Mouse (Mus musculus): ENCODE measurements at regions not wholly inside any gene's neighbourhood (a gene's known extent, or its start where the extent isn't known, plus 50 kb on each side); places are given as distances from the start of the nearest gene placed in this dataset.
"Not testable (repeated sequence)": the region's sequence is repeated elsewhere in the genome, so short reads cannot be mapped to it uniquely, and the experiment has no call there.

DNA sequence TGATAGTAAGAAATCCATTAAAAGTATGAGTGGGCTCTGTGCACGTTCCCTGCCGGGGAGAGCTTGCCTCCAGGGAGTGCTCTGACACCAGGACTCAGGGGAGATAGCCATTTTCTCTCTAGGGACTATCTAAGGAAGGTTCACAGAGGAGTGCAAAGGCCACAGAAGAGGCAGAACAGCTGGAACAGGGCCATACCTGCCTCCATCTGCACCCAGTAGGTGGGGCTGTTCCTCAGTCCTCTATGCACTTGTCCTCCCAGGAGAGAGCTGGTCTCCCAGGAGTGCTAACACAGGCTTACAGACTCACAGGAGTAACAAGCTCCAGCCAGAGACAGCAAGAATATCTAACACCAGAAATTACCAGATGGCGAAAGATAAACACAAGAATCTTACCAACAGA is 212.7 kb downstream of the Kctd12 start:
- 83% methylated on average over 3 of the region's 3 CpGs for WGBS
- Histone ChIP-seq H3K27ac (ENCODE audit: insufficient read depth, low read length) (no peak overlapping the region), H3K4me1 (ENCODE audit: control insufficient read depth, insufficient read depth, low read length) (no peaks in the 10 kb centered on the region), H3K4me3 (replicated peaks; ENCODE audit: insufficient read depth, low read depth, low read length) (no peak overlapping the region), H3K27me3 (ENCODE audit: control insufficient read depth, insufficient read depth, low read length) (no peaks in the 10 kb centered on the region)
- DNase-seq = peak; percentile 28 to 39
- TF ChIP-seq POLR2A (IDR thresholded peaks at IDR 0.05; ENCODE audit: borderline replicate concordance, insufficient read depth, low read length) (no peak), CTCF (IDR thresholded peaks at IDR 0.05; ENCODE audit: borderline replicate concordance, insufficient read depth, low read depth, low read length) (peak; percentile 45)

GRCm38 (mm10) chr14:102748687-102749086 is 233.8 kb downstream of the Kctd12 start:
- TF ChIP-seq CTCF (IDR thresholded peaks at IDR 0.05; ENCODE audit: borderline replicate concordance, insufficient read depth, low read depth, low read length) (no peak), POLR2A (IDR thresholded peaks at IDR 0.05; ENCODE audit: borderline replicate concordance, insufficient read depth, low read length) (no peak)
- Histone ChIP-seq H3K4me1 (ENCODE audit: control insufficient read depth, insufficient read depth, low read length) (no peaks in the 10 kb centered on the region), H3K27ac (ENCODE audit: insufficient read depth, low read length) (no peak overlapping the region), H3K4me3 (replicated peaks; ENCODE audit: insufficient read depth, low read depth, low read length) (no peak overlapping the region), H3K27me3 (ENCODE audit: control insufficient read depth, insufficient read depth, low read length) (no peaks in the 10 kb centered on the region)
- WGBS = 85% methylated on average over 1 of the region's 1 CpGs
- DNase-seq = no peak

GRCm38 (mm10) chr14:102742331-102742730 is 240.1 kb downstream of the Kctd12 start:
- no peak for TF ChIP-seq CTCF (IDR thresholded peaks at IDR 0.05; ENCODE audit: borderline replicate concordance, insufficient read depth, low read depth, low read length)
- no peak for TF ChIP-seq POLR2A (IDR thresholded peaks at IDR 0.05; ENCODE audit: borderline replicate concordance, insufficient read depth, low read length)
- WGBS = 92% methylated on average over 8 of the region's 8 CpGs

DNA sequence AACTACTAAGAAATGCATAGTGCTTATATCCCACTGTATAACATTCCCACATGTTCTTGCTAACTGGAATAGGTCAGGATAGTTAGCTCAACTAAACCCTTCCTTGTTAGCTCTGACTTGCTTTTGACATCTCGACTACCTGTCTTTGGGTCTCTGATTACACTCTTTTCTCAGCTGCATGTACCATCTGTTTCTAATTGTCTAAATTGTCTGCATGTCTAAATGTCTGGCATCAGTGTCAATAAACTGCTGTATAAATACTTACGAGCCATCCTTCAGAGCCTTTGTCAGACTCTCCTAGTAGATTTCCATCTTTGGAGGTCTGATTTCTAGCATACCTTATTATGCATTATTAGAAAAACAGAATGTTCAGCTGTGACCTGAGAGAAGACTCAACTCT is 245.8 kb downstream of the Kctd12 start:
- no peaks in the 10 kb centered on the region for H3K27me3 ChIP-seq (ENCODE audit: control insufficient read depth, insufficient read depth, low read length)
- DNase-seq = no peak
- no peaks in the 10 kb centered on the region for H3K4me1 ChIP-seq (ENCODE audit: control insufficient read depth, insufficient read depth, low read length)
- no peak overlapping the region for H3K27ac ChIP-seq (ENCODE audit: insufficient read depth, low read length)
- no peak for TF ChIP-seq CTCF (IDR thresholded peaks at IDR 0.05; ENCODE audit: borderline replicate concordance, insufficient read depth, low read depth, low read length)
- TF ChIP-seq POLR2A (IDR thresholded peaks at IDR 0.05; ENCODE audit: borderline replicate concordance, insufficient read depth, low read length) = no peak
- no peak overlapping the region for H3K4me3 ChIP-seq (replicated peaks; ENCODE audit: insufficient read depth, low read depth, low read length)
- WGBS = 81% methylated on average over 2 of the region's 2 CpGs

More at GRCm38 (mm10) chr14:102742331-102742730, 240.1 kb downstream of the Kctd12 start:
- no peak overlapping the region for H3K4me3 ChIP-seq (replicated peaks; ENCODE audit: insufficient read depth, low read depth, low read length)
- H3K27ac ChIP-seq (ENCODE audit: insufficient read depth, low read length) = no peak overlapping the region
- no peaks in the 10 kb centered on the region for H3K4me1 ChIP-seq (ENCODE audit: control insufficient read depth, insufficient read depth, low read length)
- DNase-seq = no peak
- no peaks in the 10 kb centered on the region for H3K27me3 ChIP-seq (ENCODE audit: control insufficient read depth, insufficient read depth, low read length)

DNA sequence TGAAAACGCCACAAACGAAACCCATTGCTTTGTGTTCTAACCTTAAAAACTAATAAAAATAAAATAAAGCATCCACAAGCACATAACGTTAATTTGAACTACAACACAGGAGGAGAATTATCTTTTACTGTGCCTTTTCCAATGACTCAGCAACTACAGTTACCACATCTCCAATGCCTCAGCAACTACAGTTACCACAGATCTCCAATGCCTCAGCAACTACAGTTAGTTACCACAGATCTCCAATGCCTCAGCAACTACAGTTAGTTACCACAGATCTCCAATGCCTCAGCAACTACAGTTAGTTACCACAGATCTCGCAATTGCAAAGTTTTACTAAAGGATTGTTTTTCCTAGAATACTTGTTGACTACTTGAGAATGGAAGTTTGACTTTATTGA is 248.7 kb downstream of the Kctd12 start:
- H3K27me3 ChIP-seq (ENCODE audit: control insufficient read depth, insufficient read depth, low read length); H3K4me3 ChIP-seq (replicated peaks; ENCODE audit: insufficient read depth, low read depth, low read length); H3K27ac ChIP-seq (ENCODE audit: insufficient read depth, low read length); DNase-seq; H3K4me1 ChIP-seq (ENCODE audit: control insufficient read depth, insufficient read depth, low read length): not testable (repeated sequence)
- 98% methylated on average over 4 of the region's 4 CpGs for WGBS

DNA sequence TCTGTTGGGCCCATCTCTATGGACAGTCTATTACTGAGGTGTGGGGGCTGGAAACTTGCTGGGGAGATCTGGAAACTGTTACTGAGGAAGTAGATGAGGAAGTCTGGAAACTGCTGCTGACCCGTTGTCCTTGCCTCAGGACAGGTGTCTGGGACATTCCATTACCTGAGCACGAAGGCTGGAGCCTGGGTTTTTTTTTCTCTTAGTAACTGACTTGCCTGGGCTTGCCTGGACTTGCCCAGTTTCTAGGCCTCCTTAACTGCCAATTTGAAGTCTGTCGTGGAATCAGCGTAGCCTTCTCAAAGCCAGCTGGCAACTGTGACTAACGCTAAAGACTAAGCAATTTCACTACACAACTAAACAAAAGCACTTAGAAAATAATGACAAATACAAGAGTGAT is 250.7 kb downstream of the Kctd12 start:
- no peak for DNase-seq
- H3K4me1 ChIP-seq (ENCODE audit: control insufficient read depth, insufficient read depth, low read length) = no peaks in the 10 kb centered on the region
- H3K27me3 ChIP-seq (ENCODE audit: control insufficient read depth, insufficient read depth, low read length) = no peaks in the 10 kb centered on the region
- WGBS = 42% methylated on average over 5 of the region's 5 CpGs
- H3K27ac ChIP-seq (ENCODE audit: insufficient read depth, low read length) = no peak overlapping the region
- no peak overlapping the region for H3K4me3 ChIP-seq (replicated peaks; ENCODE audit: insufficient read depth, low read depth, low read length)
- no peak for TF ChIP-seq POLR2A (IDR thresholded peaks at IDR 0.05; ENCODE audit: borderline replicate concordance, insufficient read depth, low read length)
- TF ChIP-seq CTCF (IDR thresholded peaks at IDR 0.05; ENCODE audit: borderline replicate concordance, insufficient read depth, low read depth, low read length) = no peak

- TF ChIP-seq CTCF (IDR thresholded peaks at IDR 0.05; ENCODE audit: borderline replicate concordance, insufficient read depth, low read depth, low read length) (no peak), POLR2A (IDR thresholded peaks at IDR 0.05; ENCODE audit: borderline replicate concordance, insufficient read depth, low read length) (no peak)
- Histone ChIP-seq H3K4me1 (ENCODE audit: control insufficient read depth, insufficient read depth, low read length) (no peaks in the 10 kb centered on the region), H3K27ac (ENCODE audit: insufficient read depth, low read length) (no peak overlapping the region), H3K27me3 (ENCODE audit: control insufficient read depth, insufficient read depth, low read length) (no peaks in the 10 kb centered on the region), H3K4me3 (replicated peaks; ENCODE audit: insufficient read depth, low read depth, low read length) (no peak overlapping the region)
- DNase-seq = no peak
- WGBS = 63% methylated on average over 2 of the region's 2 CpGs
Measured at GRCm38 (mm10) chr14:102722633-102723032, 259.8 kb downstream of the Kctd12 start.

DNA sequence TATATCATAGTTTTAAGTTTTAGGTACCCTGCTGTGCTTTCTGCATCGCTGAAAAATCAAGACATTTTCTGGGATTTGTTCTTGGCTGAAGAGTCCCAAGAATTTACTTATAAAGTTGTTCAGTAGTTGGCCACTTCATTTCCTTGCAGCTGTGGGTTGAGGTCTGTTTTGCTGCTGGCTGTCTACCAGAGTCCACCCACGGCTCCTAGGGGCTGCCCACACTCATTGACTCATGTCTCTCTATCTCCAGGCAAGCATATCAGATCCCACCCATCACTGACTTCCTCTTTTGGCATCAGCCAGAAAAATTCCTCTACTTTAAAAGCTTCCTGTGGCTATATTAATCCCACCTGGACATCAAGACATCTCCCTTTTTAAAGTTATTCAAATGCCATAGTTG is 263.9 kb downstream of the Kctd12 start:
- TF ChIP-seq CTCF (IDR thresholded peaks at IDR 0.05; ENCODE audit: borderline replicate concordance, insufficient read depth, low read depth, low read length) (no peak), POLR2A (IDR thresholded peaks at IDR 0.05; ENCODE audit: borderline replicate concordance, insufficient read depth, low read length) (no peak)
- WGBS = 28% methylated on average over 2 of the region's 2 CpGs
- DNase-seq = no peak
- H3K4me3 ChIP-seq (replicated peaks; ENCODE audit: insufficient read depth, low read depth, low read length) = no peak overlapping the region
- H3K4me1 ChIP-seq (ENCODE audit: control insufficient read depth, insufficient read depth, low read length) = no peaks in the 10 kb centered on the region
- no peak overlapping the region for H3K27ac ChIP-seq (ENCODE audit: insufficient read depth, low read length)
- no peaks in the 10 kb centered on the region for H3K27me3 ChIP-seq (ENCODE audit: control insufficient read depth, insufficient read depth, low read length)

Data from cerebellum, adult 2 months (tissue).